Mouse (Mus musculus) forebrain, embryonic 16.5 days (tissue): ENCODE results near the gene Nupr1l. TPM values are rescaled to one million over a fixed set of nuclear protein-coding genes. Genes with fewer than 3 reads are reported as not detected.
"Not testable (repeated sequence)": the region's sequence is repeated elsewhere in the genome, so short reads cannot be mapped to it uniquely, and the experiment has no call there.

Source experiments
- ATAC-seq: fragments of 200-750 bp; cut with Nextera tagmentation; 2 replicates; pipeline ENCODE4 v1.8.0; 2017; ENCODE audit warnings: mild to moderate bottlenecking, moderate library complexity
- H3K27ac ChIP-seq: fragments of 300-500 bp; sonication (generic); 2 replicates; pipeline ENCODE4 v1.5.1; 2014; ENCODE audit warnings: low read length, control low read depth
- H3K27me3 ChIP-seq: fragments of 300-500 bp; sonication (generic); replicated peaks from 2 replicates; pipeline ENCODE4 v1.6.1; 2014; ENCODE audit warnings: low read length; ENCODE audit not compliant: control insufficient read depth, insufficient read depth
- H3K36me3 ChIP-seq: fragments of 300-500 bp; sonication (generic); 2 replicates; pipeline ENCODE4 v1.6.1; 2014; ENCODE audit not compliant: control insufficient read depth, insufficient read depth
- H3K4me1 ChIP-seq: fragments of 300-500 bp; sonication (generic); replicated peaks from 2 replicates; pipeline ENCODE4 v1.6.1; 2014; ENCODE audit warnings: low read length; ENCODE audit not compliant: control insufficient read depth, insufficient read depth
- H3K4me2 ChIP-seq: fragments of 300-500 bp; sonication (generic); 2 replicates; pipeline ENCODE4 v1.6.1; 2014; ENCODE audit warnings: mild to moderate bottlenecking, low read length, control low read depth
- H3K4me3 ChIP-seq: fragments of 300-500 bp; sonication (generic); replicated peaks from 2 replicates; pipeline ENCODE4 v1.5.1; 2014; ENCODE audit warnings: mild to moderate bottlenecking, low read length, control low read depth
- H3K9ac ChIP-seq: fragments of 300-500 bp; sonication (generic); replicated peaks from 2 replicates; pipeline ENCODE4 v1.6.1; 2014; ENCODE audit warnings: low read depth, low read length, control low read depth
- H3K9me3 ChIP-seq: fragments of 300-500 bp; sonication (generic); 2 replicates; pipeline ENCODE4 v1.6.1; 2016; ENCODE audit warnings: low read length; ENCODE audit not compliant: control insufficient read depth
- WGBS: fragments of 180-500 bp; shearing (Covaris S2); extraction: QIAGEN DNeasy Blood & Tissue Kit; methylation state at CpG from one replicate; pipeline ENCODE4 v1.1.7; 2014; 5-methylcytosine and 5-hydroxymethylcytosine counted together
- polyA plus RNA-seq: library from polyadenylated mRNA; unstranded; fragments of >200 nt; fragmentation: Nextera tagmentation; extraction: Ambion mirVana; gene quantifications from 2 replicates; pipeline ENCODE4 v1.2.1, GENCODE M21; 2015

Gene Nupr1l
- polyA plus RNA-seq, 1 experiment from 2014 or later: 5.1 TPM

- H3K27ac ChIP-seq: no peak overlapping the region
- H3K9me3 ChIP-seq: no peaks in the 10 kb centered on the region
- peaks cover 12% of the 10 kb centered on the region for H3K4me1 ChIP-seq
- H3K4me3 ChIP-seq: no peak overlapping the region
- ATAC-seq: no peak
- no peaks in the 10 kb centered on the region for H3K36me3 ChIP-seq
- no peaks in the 10 kb centered on the region for H3K27me3 ChIP-seq
- no peak overlapping the region for H3K9ac ChIP-seq
- H3K4me2 ChIP-seq: no peak overlapping the region
- WGBS: 86% methylated on average over 7 of the region's 7 CpGs
Measured at GRCm38 (mm10) chr5:129909591-129909990, 1.3 kb downstream of the Nupr1l start.

GRCm38 (mm10) chr5:129914024-129914423 lies 5.7 kb downstream of the Nupr1l start:
- Histone ChIP-seq H3K27me3 (no peaks in the 10 kb centered on the region), H3K27ac (no peak overlapping the region), H3K9me3 (no peaks in the 10 kb centered on the region), H3K4me2 (no peak overlapping the region), H3K36me3 (no peaks in the 10 kb centered on the region), H3K9ac (no peak overlapping the region), H3K4me1 (peaks cover 2% of the 10 kb centered on the region), H3K4me3 (no peak overlapping the region)
- ATAC-seq: no peak
- 33% methylated on average over 2 of the region's 2 CpGs for WGBS

GRCm38 (mm10) chr5:129915491-129915890 lies 7.2 kb downstream of the Nupr1l start:
- not testable (repeated sequence) for ATAC-seq, H3K27ac ChIP-seq, H3K36me3 ChIP-seq, H3K9ac ChIP-seq, H3K4me1 ChIP-seq, H3K27me3 ChIP-seq, H3K4me3 ChIP-seq, H3K9me3 ChIP-seq, H3K4me2 ChIP-seq
- WGBS: 87% methylated on average over 11 of the region's 11 CpGs

DNA sequence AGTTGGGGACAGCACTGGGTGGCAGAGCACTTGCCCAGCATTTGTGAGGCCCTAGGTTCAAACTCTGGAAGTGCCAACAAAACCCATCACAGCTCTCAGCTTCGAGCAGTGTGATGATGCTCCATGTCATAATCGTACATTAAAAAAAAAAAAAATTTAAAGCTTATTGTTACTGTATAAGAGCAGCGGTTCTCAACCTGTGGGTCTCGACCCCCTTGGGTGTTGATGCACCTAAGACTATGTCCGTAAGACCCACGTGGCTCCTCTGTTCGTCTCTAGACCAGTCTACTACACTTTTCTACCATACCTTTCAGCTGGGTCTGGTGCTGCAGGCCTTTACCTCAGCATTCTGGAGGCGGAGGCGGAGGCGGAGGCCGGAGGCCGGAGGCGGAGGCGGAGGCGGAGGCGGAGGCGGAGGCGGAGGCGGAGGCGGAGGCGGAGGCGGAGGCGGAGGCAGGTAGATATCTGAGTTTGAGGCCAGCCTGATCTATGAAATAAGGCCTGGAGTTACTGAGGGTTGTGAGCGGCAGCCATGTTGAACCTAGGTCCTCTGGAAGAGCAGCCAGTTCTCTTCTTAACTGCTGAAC lies 9.8 kb downstream of the Nupr1l start:
- H3K27ac ChIP-seq: no peak overlapping the region
- H3K9ac ChIP-seq: no peak overlapping the region
- no peak overlapping the region for H3K4me3 ChIP-seq
- no peaks in the 10 kb centered on the region for H3K9me3 ChIP-seq
- no peak overlapping the region for H3K4me2 ChIP-seq
- no peak for ATAC-seq
- no peaks in the 10 kb centered on the region for H3K27me3 ChIP-seq
- H3K36me3 ChIP-seq: no peaks in the 10 kb centered on the region
- 92% methylated on average over 24 of the region's 24 CpGs for WGBS
- no peaks in the 10 kb centered on the region for H3K4me1 ChIP-seq

DNA sequence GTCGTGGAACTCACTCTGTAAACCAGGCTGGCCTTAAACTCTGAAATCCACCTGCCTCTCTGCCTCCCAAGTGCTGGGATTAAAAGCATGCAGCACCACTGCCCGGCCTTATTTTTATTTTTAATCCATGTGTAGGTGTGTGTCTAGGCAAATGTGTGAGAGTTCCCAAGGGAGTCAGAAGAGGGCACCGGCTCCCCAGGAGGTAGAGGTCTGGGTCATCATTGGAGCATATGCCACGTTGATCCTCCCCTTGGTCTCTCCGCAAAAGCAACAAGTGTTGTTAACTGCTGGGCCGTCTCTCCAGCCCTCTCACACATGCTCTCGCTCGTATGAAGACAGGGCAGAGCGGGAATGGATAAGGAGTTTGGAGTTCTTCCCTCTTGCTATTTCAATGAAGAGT lies 10.4 kb downstream of the Nupr1l start:
- Histone ChIP-seq H3K9me3 (no peaks in the 10 kb centered on the region), H3K36me3 (no peaks in the 10 kb centered on the region), H3K4me1 (no peaks in the 10 kb centered on the region), H3K4me2 (no peak overlapping the region), H3K27me3 (no peaks in the 10 kb centered on the region), H3K4me3 (no peak overlapping the region), H3K27ac (no peak overlapping the region), H3K9ac (no peak overlapping the region)
- ATAC-seq: no peak
- WGBS: 84% methylated on average over 9 of the region's 9 CpGs

DNA sequence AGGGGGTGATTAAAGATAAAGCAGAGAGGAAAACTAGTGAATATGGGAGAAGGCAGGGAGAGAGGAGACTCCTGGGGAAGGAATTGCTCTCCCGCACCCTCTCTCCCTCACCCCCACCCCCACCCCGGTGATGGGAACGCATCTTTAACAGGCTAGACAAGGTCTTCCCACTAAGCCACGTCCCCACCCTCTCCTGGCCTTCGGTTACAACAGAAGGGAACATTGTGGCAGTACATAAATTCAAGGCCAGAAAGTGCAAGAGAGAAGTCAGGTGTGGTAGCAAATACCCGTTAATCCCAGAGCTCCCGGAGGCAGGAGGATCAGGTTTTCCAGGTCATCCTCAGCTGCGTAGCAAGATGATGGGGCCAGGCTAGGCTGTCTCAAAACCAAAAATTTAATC lies 11.0 kb downstream of the Nupr1l start:
- H3K4me1 ChIP-seq: no peaks in the 10 kb centered on the region
- ATAC-seq: no peak
- no peaks in the 10 kb centered on the region for H3K27me3 ChIP-seq
- no peak overlapping the region for H3K4me2 ChIP-seq
- no peak overlapping the region for H3K4me3 ChIP-seq
- H3K9me3 ChIP-seq: no peaks in the 10 kb centered on the region
- no peak overlapping the region for H3K27ac ChIP-seq
- 72% methylated on average over 8 of the region's 8 CpGs for WGBS
- no peak overlapping the region for H3K9ac ChIP-seq
- H3K36me3 ChIP-seq: no peaks in the 10 kb centered on the region

DNA sequence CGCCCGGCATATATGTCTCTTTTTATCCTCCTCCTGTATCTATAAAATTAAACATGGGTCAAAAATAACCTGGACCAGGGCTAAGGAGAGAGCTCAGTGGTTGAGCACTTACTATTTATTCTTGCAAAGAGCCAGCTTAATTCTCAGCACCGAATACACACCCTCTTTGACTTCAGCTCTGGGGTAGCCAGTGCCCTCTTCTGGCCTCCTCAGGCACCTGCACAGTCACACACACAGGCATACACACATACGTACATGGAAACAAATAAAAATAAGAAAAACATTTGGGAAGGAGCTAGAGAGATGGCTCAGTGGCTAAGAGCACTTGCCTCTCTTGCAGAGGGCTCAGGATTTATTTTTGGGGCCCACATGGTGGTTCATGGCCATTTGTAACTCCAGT lies 13.6 kb downstream of the Nupr1l start:
- no peak overlapping the region for H3K4me3 ChIP-seq
- H3K4me2 ChIP-seq: no peak overlapping the region
- no peaks in the 10 kb centered on the region for H3K36me3 ChIP-seq
- H3K9ac ChIP-seq: no peak overlapping the region
- H3K27ac ChIP-seq: no peak overlapping the region
- H3K9me3 ChIP-seq: no peaks in the 10 kb centered on the region
- WGBS: 92% methylated on average over 4 of the region's 4 CpGs
- no peaks in the 10 kb centered on the region for H3K4me1 ChIP-seq
- ATAC-seq: no peak
- H3K27me3 ChIP-seq: no peaks in the 10 kb centered on the region

DNA sequence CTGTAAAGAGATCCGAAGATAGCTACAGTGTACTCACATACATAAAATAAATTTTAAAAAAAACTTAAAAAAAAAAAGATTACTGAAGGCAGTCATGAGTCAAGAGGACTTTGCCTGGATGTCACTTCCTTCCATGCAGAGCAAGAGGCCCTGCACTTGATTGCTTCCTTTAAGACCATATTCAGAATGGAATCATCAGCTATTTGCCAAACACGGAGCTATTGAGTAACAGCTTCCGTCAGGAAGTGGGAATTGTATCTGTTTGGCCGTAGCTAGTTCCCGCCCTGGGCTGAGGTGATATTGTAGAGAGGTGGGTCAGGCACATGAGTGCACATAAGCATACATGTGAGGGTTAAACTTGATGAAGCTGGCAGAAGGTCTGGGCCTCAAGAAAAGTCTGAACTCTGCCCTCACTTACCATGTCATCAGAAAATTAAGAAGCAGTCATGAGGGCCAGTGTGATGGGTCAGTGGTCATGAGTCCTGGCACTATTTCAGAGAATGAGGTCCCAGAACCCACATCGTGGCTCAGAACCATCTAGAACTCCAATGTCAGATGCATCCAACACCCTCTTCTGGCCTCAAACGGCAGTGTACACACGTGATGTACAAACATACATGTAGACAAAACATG lies 16.6 kb downstream of the Nupr1l start:
- Histone ChIP-seq H3K9me3 (no peaks in the 10 kb centered on the region), H3K9ac (no peak overlapping the region)

GRCm38 (mm10) chr5:129925933-129926332 lies 17.6 kb downstream of the Nupr1l start:
- no peaks in the 10 kb centered on the region for H3K9me3 ChIP-seq
- WGBS: 81% methylated on average over 5 of the region's 5 CpGs

More for the DNA sequence above, 16.6 kb downstream of the Nupr1l start:
- Histone ChIP-seq H3K27ac (no peak overlapping the region), H3K4me3 (no peak overlapping the region), H3K4me1 (0 out of 2 replicates have a peak, but pooled peaks cover 2% of the 10 kb centered on the region), H3K36me3 (no peaks in the 10 kb centered on the region), H3K27me3 (no peaks in the 10 kb centered on the region), H3K4me2 (no peak overlapping the region)
- WGBS: 93% methylated on average over 8 of the region's 8 CpGs
- no peak for ATAC-seq

More at GRCm38 (mm10) chr5:129925933-129926332, 17.6 kb downstream of the Nupr1l start:
- no peak overlapping the region for H3K27ac ChIP-seq
- H3K9ac ChIP-seq: no peak overlapping the region
- no peak overlapping the region for H3K4me2 ChIP-seq
- no peaks in the 10 kb centered on the region for H3K27me3 ChIP-seq
- ATAC-seq: no peak
- no peaks in the 10 kb centered on the region for H3K36me3 ChIP-seq
- no peak overlapping the region for H3K4me3 ChIP-seq
- H3K4me1 ChIP-seq: 0 out of 2 replicates have a peak, but pooled peaks cover 2% of the 10 kb centered on the region
